Mouse (Mus musculus): ENCODE measurements around the gene Tjp3.

Gene Tjp3

DNA sequence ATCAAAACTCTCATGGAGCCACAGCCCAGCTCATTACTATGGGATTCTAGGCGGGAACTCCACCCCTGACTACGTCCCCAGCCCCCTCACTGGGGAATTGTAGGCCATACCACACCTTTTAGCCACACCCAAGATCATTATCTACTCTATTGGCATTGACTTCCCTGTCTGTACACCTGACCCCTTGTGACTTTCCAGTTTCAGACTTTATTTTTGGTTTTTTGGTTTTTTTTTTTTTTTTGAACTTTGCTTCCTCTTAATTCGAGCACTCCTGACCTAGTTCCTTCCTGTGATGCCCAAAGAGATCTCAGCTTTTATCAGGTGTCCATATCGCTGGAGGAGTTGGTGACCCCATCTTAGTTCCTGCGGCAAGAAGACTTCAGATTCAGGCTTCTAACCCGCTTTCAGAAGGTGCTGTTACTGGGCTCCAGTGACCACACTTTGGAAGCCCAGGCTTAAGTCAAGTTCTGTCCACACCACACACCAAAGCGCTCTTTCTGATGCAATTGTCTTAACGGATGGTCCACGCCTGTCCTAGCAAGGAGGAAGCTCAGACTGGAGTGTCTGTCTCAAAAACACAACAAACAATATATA, at the start of gene Tjp3:
TSS of gene Tjp3 (minus strand) at position 71 of the 594 bp plus-strand sequence.
- DNase-seq (ENCODE audit: low read depth in 2 of 2, low spot score in 2 of 2), result no peak

DNA sequence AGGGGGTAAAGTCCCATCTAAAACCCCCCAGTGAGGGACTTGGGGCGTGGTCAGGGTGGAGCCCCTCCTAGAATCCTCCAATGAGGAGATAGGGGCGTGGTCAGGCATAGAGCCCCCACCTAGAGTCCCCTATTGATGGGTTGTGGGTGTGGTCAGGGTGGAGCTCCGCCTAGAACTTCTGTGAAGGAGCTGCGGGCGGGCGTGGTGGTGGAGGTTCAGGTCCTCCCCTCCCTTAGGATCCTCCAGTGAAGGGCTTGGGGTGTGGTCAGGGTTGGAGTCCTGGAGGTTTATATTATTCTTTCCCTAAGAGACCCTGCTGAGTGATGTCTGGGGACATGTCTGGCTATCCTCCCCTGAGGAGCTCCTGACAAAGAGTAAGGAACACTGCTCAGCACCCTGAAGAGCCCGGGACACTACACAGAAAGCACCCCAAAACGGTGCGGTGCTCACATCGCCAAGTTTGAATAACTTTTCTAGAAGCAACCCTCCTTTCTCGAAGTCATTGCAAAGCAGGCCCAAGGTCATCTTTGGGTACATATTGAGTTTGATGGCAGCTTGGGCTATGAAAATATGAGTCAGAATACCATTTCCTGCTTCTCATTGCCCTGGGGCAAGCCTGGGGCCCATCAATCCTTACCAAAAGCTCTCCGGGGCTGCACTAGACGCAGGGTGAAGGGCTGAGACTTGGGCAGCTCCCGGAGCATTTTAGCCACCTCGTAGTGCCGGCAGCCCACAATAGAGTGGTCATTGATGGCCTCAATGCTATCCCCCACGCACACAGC, 49.4 kb upstream of the Tjp3 start:
- no peak for DNase-seq (ENCODE audit: low read depth in 2 of 2, low spot score in 2 of 2)

DNA sequence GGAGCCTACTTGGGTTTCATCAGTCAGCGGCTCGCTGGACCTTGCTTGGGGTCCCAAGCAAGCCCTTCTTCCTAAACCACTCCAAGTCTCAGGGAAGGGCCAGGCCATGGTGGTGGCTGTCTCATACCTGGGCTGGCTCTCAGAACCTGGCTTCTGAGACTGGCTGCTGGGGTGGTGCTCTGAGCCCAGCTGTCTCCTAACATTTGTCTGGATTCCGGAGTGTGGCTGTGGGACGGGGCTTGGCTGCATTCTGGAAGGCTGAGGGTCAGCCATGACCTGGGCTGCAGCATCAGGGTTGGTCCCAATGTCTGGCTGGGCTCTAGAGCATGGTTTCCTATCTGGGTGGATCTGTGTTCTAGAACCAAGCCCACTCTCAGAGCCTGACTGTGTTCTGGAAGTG, 45.2 kb upstream of the Tjp3 start:
- no peak for DNase-seq (ENCODE audit: low read depth in 2 of 2, low spot score in 2 of 2)

DNA sequence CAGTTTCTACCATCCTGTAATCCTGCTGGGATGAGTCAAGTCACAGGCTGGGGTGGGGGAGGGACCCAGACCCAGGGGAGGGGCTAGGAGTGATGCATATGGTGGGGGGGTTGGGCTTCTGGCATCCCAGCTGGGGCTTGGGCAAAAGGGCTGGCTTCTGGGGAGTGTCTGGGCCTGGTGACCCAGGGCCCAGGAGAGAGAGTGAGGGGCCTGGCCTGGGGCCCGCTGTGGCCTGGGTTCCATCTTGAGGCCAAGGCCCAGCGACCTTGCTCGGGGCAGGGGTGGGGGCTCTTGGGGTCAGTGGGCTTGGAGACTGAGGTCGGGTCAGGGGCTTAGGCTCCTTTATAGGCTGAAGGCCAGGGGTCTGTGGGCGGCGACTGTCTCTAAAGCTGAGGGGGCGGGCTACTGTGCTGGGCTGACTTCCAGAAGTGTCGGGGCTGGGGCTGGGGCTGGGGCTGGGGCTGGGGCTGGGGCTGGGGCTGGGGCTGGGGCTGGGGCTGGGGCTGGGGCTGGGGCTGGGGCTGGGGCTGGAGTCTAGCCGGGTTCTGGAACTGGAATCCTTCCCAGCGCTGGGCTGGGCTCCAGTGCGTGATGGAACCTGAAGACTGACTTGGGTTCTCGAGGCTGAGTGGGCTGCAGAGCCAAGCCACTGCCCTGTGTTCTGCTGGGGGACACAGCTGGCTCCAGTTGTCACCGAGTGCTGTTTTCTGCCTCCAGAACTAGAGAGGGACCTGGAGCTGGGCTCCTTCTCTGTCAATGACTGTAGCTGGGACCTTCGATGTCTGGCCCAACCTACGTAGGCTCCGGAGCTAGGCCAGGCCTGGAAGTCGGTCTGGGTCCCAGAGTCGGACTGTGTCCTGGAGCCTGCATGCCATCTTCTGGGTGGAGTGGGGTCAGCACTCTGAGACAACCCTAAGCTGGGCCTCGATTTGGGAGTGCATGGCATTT, 44.3 kb upstream of the Tjp3 start:
- no peak for DNase-seq (ENCODE audit: low read depth in 2 of 2, low spot score in 2 of 2)

DNA sequence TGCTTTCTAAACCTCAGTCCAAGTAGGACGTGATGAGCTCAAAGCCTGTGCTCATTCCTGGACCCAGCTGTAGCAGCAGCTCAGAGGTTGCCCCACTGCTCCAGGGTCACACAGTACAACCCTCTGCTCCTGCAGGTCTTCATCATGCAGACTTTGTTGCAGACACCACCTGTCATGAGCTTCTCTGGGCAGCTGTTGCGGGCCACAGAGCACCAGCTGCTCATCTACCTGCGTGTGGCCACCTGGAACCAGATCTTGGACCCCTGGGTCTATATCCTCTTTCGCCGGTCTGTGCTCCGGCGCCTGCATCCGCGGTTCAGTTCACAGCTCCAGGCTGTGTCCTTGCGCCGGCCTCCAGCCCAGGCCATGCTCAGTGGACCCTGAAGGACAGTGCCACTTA, 42.9 kb upstream of the Tjp3 start:
- DNase-seq (ENCODE audit: low read depth in 2 of 2, low spot score in 2 of 2), result no peak

DNA sequence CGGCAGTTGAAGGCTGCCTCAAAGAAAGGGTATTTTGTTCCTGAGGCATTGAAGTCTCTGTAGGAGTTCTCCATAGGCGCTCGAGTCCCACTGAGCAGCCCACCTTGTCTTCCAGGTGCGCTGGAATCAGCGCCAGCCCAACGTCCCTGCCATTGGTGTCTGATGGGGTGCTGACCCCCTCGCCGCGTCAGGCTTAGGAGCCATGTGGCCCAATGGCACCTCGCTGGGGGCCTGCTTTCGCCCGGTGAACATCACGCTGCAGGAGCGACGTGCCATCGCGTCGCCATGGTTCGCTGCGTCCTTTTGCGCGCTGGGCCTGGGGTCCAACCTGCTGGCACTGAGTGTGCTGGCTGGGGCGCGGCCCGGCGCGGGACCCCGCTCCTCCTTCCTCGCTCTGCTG, 40.9 kb upstream of the Tjp3 start:
- DNase-seq (ENCODE audit: low read depth in 2 of 2, low spot score in 2 of 2), result no peak

DNA sequence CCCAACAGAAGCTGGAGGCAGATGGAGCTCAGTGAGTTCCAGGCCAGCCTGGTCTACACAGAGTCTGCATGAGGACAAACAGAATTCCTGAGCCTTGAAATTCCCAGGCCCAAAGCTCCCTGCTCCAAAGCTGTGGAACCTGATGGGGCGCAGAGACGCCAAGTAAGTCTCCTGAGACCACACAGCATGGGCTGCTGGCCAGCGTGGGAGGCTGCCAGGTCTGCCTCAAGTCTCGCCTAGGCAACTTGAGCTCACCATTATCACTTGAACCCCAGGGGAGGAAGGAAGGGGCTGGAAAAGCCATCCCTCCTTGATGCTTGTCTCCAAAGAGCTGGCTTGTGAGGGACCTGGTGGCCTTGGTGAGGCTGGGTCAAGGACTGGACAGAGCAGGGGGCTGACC, 38.6 kb upstream of the Tjp3 start:
- DNase-seq (ENCODE audit: low read depth in 2 of 2, low spot score in 2 of 2), result no peak

DNA sequence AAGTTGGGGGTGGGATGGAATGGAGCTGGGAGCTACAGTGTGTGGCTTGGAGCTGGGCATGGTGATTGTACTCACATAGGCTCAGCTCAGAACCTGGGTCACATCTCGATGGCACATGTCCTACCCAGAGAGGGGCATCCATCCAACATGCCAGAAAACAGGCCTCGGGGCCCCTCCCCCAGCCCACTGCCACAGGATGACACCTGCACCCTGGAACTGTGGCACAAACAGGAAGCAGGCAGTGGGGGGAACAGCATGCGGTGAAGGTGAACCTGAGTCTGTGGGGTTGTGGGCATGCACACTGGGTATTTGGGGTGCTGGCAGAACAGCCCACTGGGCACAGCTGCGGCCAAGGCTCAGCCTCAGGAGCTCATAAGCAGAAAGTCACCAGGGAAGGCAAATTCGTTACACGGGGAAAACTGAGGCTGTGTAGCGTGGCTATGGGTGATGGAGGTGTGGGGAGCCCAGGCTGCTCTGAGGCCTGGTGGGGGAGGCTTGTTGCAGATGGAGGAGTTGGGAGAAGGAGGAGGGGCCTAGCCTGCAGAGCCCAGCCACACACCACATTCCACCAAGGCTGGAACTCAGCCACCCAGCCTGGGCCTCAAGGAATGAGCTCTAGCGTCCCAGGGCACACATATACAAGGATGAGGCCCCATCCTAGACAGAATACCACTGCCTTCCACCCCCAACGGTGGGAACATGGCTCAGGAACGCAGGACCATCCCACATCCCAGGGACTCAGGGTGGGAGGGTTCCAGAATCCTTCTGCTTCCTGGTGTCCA, 38.0 kb upstream of the Tjp3 start:
- DNase-seq (ENCODE audit: low read depth in 2 of 2, low spot score in 2 of 2), result peak; percentile 57 to 69

DNA sequence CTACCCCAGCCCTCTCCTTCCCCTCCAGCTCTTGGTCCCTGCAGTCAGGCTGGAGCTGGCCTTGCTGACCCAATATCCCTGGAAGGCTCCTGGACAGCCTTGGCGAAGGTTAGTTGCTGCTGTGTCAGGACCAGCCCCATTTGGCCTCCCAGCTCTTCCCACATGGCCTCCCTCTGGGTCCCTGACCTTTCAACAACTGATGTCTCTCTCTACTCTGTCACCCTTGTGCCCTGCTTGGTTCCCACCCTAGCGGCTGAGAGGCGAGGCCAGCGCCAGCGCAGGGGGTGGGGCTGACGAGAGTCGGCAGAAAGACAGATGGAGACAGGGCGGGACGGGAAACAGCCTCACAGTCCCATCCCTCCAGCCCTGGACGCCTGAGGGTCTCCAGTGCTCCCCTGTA, 37.0 kb upstream of the Tjp3 start, which contains the start of gene Tbxa2r:
TSS of gene Tbxa2r (plus strand) at position 346 of the 400 bp plus-strand sequence.
- peak; percentile 46 to 70 for DNase-seq (ENCODE audit: low read depth in 2 of 2, low spot score in 2 of 2)

DNA sequence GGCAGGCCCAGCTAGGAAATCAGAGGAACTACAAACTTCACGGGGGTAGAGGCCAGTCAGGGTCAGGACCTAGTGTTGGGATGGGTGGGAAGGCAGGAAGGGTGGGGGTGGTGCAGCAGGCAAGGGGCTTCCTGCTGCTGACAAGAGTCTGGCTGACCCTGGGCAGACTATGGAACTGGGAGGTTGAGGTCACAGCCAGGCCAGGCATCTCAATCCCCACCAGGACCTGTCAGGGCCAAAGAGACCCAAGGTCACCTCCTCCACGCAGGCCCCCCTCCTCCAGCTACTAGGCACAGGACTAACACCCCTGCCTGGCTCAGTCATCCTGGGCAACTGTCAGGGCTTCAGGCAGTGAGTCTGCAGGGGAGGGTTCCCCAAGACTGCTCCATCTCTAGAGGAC, 36.6 kb upstream of the Tjp3 start:
- no peak for DNase-seq (ENCODE audit: low read depth in 2 of 2, low spot score in 2 of 2)

DNA sequence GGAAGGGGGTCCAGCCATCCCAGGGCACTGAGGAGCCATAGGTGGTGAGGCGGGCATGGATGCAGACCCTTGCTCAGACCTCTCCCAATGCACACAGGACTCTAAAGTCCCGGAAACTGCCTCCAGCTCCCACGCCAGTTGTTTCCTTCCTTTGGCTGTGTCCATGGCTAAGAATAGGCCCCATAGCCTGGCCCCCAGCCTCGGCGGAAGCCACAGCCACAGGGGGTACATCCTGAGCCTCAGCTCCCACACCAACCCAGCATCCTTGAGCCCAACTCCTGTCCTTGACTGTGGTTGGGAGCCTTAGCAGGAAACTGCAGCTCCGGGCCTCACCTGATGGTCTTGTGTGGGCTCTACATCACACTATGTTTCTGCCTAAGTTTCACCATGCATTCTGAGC, 35.5 kb upstream of the Tjp3 start:
- DNase-seq (ENCODE audit: low read depth in 2 of 2, low spot score in 2 of 2), result no peak

DNA sequence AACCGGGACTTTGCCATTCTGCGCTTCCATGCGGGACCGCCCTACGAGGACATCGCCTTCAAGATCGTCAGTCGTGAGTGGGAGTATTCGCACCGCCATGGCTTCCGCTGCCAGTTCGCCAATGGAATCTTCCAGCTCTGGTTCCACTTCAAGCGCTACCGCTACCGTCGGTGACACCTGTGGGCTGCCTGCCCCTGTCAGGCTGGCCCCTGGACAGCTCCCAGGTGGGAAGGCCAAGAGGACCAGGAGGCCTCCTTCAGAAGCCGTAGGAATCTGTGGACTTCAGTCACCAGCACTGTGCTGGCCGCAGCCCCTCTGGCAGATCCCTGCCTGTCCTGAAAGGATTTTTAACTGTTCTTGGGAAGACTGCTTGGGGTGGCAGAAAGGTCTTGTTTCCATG, 34.4 kb upstream of the Tjp3 start:
- DNase-seq (ENCODE audit: low read depth in 2 of 2, low spot score in 2 of 2), result no peak

DNA sequence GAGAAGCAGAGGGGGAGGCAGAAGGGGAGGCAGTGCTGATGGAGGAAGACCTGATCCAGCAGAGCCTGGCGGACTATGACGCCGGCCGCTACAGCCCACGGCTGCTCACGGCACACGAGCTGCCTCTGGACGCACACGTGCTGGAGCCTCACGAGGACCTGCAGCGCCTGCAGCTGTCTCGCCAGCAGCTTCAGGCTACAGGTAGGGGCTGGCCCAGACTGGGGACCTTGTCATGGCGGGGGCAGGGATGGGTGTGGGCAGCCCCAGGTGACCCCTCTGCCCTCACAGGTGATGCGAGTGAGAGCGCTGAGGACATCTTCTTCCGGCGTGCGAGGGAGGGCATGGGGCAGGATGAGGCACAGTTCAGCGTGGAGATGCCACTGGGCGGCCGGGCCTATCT, 33.8 kb upstream of the Tjp3 start:
- DNase-seq (ENCODE audit: low read depth in 2 of 2, low spot score in 2 of 2), result no peak

DNA sequence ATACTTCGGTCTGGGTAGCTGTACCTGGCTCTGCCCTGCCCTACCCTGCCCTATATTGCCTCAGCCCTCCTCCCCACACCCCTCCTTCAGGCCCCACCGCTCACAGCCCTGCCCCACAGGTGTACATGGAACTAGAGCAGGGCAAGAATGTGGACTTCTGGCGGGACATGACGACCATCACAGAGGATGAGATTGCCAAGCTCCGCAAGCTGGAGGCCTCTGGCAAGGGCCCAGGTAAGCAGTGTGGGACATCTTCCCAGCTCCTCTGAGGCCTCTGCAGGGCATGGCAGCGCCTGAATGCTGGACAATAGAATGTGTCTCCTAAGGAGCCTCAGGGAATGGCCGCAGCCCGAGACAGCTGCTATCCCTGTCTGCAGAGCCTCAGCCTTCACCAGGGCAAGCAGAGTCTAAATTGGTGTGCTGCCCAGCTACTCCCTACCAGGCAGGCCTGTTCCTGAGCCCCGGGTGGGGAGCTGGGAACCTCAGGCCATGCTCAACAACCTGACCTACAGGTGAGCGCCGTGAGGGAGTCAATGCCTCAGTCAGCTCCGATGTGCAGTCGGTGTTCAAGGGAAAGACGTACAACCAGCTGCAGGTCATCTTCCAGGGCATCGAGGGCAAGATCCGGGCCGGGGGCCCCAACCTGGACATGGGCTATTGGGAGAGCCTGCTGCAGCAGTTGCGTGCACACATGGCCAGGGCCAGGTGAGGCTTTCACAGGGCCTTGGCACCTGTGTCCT, 32.6 kb upstream of the Tjp3 start:
- no peak for DNase-seq (ENCODE audit: low read depth in 2 of 2, low spot score in 2 of 2)

DNA sequence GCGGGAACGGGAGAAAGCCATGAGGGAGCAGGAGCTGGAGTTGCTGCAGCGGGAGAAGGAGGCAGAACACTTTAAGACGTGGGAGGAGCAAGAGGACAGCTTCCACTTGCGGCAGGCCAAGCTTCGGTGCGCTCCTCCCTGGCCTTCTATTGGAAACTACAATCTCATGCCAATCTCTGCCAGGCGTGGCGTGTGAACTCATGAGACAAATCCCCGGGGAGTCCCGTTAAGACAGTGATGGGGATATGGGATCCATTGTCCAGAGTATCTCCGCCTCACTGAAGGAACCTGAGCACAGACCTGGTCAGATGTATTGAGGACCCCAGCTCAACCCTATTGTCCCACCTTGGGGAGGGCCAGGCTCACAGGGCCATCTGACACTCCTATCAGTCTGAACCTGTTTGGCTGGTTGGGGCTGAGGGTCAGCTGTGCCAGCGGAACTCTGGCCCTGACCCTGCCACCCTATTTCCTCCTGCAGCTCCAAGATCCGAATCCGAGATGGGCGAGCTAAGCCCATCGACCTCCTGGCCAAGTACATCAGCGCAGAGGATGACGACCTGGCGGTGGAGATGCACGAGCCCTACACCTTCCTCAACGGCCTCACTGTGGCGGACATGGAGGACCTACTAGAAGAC, 31.9 kb upstream of the Tjp3 start:
- no peak for DNase-seq (ENCODE audit: low read depth in 2 of 2, low spot score in 2 of 2)

DNA sequence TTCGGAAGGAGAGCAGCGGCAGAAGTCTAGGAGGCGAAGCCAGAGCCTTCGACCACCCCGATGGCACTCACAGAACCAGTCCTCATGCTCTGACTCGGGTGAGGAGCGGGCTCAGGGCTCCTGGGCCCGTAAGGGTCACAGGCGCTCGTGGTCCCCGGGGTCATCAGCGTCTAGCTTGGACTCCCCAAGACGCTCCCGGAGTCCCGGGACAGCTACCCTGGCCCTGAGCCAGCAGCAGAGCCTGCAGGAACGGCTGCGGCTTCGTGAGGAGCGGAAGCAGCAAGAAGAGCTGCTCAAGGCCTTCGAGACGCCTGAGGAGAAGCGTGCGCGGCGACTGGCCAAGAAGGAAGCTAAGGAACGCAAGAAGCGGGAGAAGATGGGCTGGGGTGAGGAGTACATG, 31.1 kb upstream of the Tjp3 start:
- DNase-seq (ENCODE audit: low read depth in 2 of 2, low spot score in 2 of 2), result no peak

DNA sequence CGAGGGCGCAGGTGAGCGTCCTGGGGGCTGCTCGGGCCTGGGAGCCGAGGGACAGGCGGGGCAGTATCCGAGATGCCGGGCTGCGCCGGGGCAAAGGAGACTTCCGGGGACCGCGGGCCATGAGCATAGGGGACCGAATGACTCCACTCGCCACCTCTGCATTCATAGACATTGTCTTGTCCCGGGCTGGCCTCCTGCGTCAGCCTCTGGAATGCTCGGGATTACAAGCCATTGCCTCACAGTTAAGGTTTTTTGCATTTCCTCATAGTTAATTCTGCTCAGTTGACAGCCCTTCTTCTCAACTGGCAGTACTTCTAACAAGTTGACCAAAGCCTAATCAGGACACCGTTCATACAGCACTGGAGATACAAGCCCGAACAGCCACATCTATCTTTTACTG, 30.1 kb upstream of the Tjp3 start:
- DNase-seq (ENCODE audit: low read depth in 2 of 2, low spot score in 2 of 2), result no peak

DNA sequence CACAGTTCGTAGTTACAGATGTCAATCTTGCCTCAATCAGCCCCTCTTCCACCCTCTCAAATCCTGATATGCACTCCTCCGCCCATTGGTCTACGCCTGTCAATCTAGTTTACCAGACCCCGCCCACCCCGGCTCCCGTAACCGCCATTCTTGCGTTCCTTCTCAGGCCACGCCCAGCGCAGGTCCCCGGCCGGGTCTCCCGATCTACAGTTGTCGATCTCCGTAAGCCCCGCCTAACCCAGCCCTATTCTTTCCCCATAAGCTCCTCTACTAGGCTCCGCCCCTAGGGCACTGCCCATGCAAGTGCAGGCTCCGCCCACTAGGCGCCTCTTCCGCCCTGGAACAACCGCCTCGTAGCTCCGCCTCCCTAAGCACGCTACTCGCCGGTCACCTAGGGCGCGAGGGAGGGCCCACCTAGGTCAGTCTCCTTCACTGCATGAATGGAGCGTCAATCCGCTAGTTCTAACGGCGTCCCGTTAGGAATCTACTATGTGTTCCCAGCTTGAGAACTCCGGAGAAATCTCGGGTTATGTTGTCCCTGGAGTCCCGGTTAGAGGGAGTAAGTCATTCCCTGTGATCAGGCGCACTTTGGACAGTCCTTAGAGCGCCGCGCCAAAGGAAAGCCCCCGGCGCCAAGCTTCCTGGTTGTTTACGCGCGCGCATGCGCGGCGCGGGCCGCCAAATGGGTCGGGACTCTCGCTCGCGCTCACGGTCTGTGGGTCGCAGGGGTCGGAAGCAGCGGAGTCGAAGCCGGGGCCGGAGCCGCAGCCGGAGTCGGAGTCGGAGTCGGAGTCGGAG, 29.4 kb upstream of the Tjp3 start, which contains the start of gene Cactin:
TSS of gene Cactin (plus strand) at position 554 of the 798 bp plus-strand sequence.
- peak; percentile 97 to 98 for DNase-seq (ENCODE audit: low read depth in 2 of 2, low spot score in 2 of 2)
